Comparison of ENCODE assay signal across 10 mouse cellular contexts in the genomic region with DNA sequence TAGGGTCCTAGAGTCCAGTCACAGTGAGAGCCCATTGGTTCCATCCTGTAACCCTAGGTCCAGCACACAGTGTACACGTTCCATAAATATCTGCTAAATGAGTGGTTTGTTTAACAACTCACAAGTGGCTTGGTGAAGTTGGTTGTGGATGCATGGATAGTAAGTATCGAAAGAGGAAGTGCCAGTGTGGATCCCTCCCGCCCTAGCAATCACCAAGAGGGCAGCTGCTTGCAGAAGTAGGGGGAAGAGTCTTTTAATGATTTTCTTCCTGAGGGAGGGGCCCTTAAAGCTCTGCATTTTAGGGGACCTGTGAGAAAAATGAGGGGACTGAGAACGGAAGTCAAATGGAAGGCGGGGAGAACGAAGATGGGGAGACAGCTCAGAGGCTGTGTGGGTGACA. TPM values are rescaled to one million over a fixed set of nuclear protein-coding genes. Genes with fewer than 3 reads are reported as not detected.
DNase-seq lines count a peak whose midpoint lies in the region; ATAC-seq and TF ChIP-seq lines count a peak whose summit lies in the region.
"Had no signal": no experiment of that assay in that cellular context is flagged by ENCODE, and none has a peak within 500 bp of the region (broad histone marks: within the 10 kb centered on the region; RNA-seq: fewer than 3 reads in every experiment).

No protein-coding gene starts in this region.

- no peak overlapping the region for H3K27ac ChIP-seq in intestine, embryonic 15.5 days
- no peak overlapping the region for H3K27ac ChIP-seq in intestine, embryonic 16.5 days (ENCODE audit: low read length)
- peak overlapping the region; percentile 54 for H3K27ac ChIP-seq in bone marrow macrophage, adult 2 months (ENCODE audit: insufficient read depth, low read depth, low read length)
- no peak overlapping the region for H3K27ac ChIP-seq in hindbrain, postnatal 0 days
- no peak overlapping the region for H3K27ac ChIP-seq in midbrain, embryonic 15.5 days
- H3K27ac ChIP-seq: embryonic facial prominence, embryonic 12.5 days; heart, adult 2 months had no signal

- no peaks in the 10 kb centered on the region for H3K9me3 ChIP-seq in intestine, embryonic 15.5 days
- no peaks in the 10 kb centered on the region for H3K9me3 ChIP-seq in intestine, embryonic 16.5 days (ENCODE audit: control insufficient read depth, low read length)
- H3K9me3 ChIP-seq in hindbrain, postnatal 0 days (ENCODE audit: low read length) = no peaks in the 10 kb centered on the region
- H3K9me3 ChIP-seq in midbrain, embryonic 15.5 days = no peaks in the 10 kb centered on the region
- H3K9me3 ChIP-seq: embryonic facial prominence, embryonic 12.5 days had no signal

- ATAC-seq in intestine, embryonic 15.5 days = no peak
- ATAC-seq in intestine, embryonic 16.5 days = no peak
- ATAC-seq in hindbrain, postnatal 0 days = no peak
- ATAC-seq in midbrain, embryonic 15.5 days (replicated peaks) = no peak

- no peaks in the 10 kb centered on the region for H3K36me3 ChIP-seq in intestine, embryonic 15.5 days
- H3K36me3 ChIP-seq in intestine, embryonic 16.5 days (ENCODE audit: control insufficient read depth, insufficient read depth, low read length) = no peaks in the 10 kb centered on the region
- H3K36me3 ChIP-seq in hindbrain, postnatal 0 days (ENCODE audit: insufficient read depth, low read length) = peaks cover 6% of the 10 kb centered on the region; the same call in 1 of the 2 replicates
- H3K36me3 ChIP-seq in midbrain, embryonic 15.5 days (replicated peaks) = no peaks in the 10 kb centered on the region
- H3K36me3 ChIP-seq: embryonic facial prominence, embryonic 12.5 days had no signal

- TF ChIP-seq CTCF in bone marrow macrophage, adult 2 months (IDR thresholded peaks at IDR 0.05; ENCODE audit: low read depth, low read length) = no peak
- no peak for TF ChIP-seq CTCF in hindbrain, postnatal 0 days (IDR thresholded peaks at IDR 0.05; ENCODE audit: low read depth)

- no peak for TF ChIP-seq POLR2A in bone marrow macrophage, adult 2 months (IDR thresholded peaks at IDR 0.05; ENCODE audit: borderline replicate concordance, low read depth, low read length)

- H3K9ac ChIP-seq in intestine, embryonic 15.5 days = no peak overlapping the region
- no peak overlapping the region for H3K9ac ChIP-seq in intestine, embryonic 16.5 days (ENCODE audit: low read depth, low read length)
- no peak overlapping the region for H3K9ac ChIP-seq in hindbrain, postnatal 0 days (replicated peaks; ENCODE audit: low read length)
- no peak overlapping the region for H3K9ac ChIP-seq in midbrain, embryonic 15.5 days

- no peak for DNase-seq in hindbrain, postnatal 0 days (ENCODE audit: low spot score)
- DNase-seq in embryo, embryonic 9.5 days (ENCODE audit: extremely low spot score) = no peak
- no peak for DNase-seq in MN1 (ENCODE audit: low spot score)
- no peak for DNase-seq in cerebellum, postnatal 10 days

- WGBS in intestine, embryonic 15.5 days = 46% methylated on average over 6 of the region's 6 CpGs
- 54% methylated on average over 6 of the region's 6 CpGs for WGBS in intestine, embryonic 16.5 days
- WGBS in hindbrain, postnatal 0 days = 66% methylated on average over 6 of the region's 6 CpGs
- WGBS in midbrain, embryonic 15.5 days = 52% methylated on average over 6 of the region's 6 CpGs

- H3K4me3 ChIP-seq in intestine, embryonic 15.5 days (replicated peaks) = no peak overlapping the region
- H3K4me3 ChIP-seq in intestine, embryonic 16.5 days (ENCODE audit: low read length) = no peak overlapping the region
- H3K4me3 ChIP-seq in bone marrow macrophage, adult 2 months (ENCODE audit: insufficient read depth, low read length) = peak overlapping the region; percentile 83
- no peak overlapping the region; the same call in 1 of the 2 replicates for H3K4me3 ChIP-seq in hindbrain, postnatal 0 days (ENCODE audit: low read length)
- H3K4me3 ChIP-seq in midbrain, embryonic 15.5 days = 0 out of 2 replicates have a peak overlapping the region, but pooled peaks have one; percentile 59

- no peaks in the 10 kb centered on the region for H3K27me3 ChIP-seq in intestine, embryonic 15.5 days (replicated peaks)
- no peaks in the 10 kb centered on the region for H3K27me3 ChIP-seq in intestine, embryonic 16.5 days (replicated peaks; ENCODE audit: control insufficient read depth, insufficient read depth, low read length)
- H3K27me3 ChIP-seq in hindbrain, postnatal 0 days (ENCODE audit: insufficient read depth, low read length) = no peaks in the 10 kb centered on the region
- 0 out of 2 replicates have a peak, but pooled peaks cover 3% of the 10 kb centered on the region for H3K27me3 ChIP-seq in midbrain, embryonic 15.5 days (replicated peaks)

- H3K4me2 ChIP-seq in intestine, embryonic 15.5 days (replicated peaks) = 0 out of 2 replicates have a peak overlapping the region, but pooled peaks have one; percentile 22
- no peak overlapping the region for H3K4me2 ChIP-seq in intestine, embryonic 16.5 days (ENCODE audit: low read depth, low read length)
- H3K4me2 ChIP-seq in hindbrain, postnatal 0 days (ENCODE audit: low read depth, low read length) = peak overlapping the region; percentile 95
- H3K4me2 ChIP-seq in midbrain, embryonic 15.5 days = peak overlapping the region; percentile 83; the same call in 1 of the 2 replicates

- peaks cover 18% of the 10 kb centered on the region; the same call in 1 of the 2 replicates for H3K4me1 ChIP-seq in intestine, embryonic 15.5 days (replicated peaks)
- H3K4me1 ChIP-seq in intestine, embryonic 16.5 days (ENCODE audit: control insufficient read depth, insufficient read depth, low read length) = peaks cover 14% of the 10 kb centered on the region
- H3K4me1 ChIP-seq in bone marrow macrophage, adult 2 months (ENCODE audit: control insufficient read depth, insufficient read depth, low read length) = peaks cover 19% of the 10 kb centered on the region
- H3K4me1 ChIP-seq in hindbrain, postnatal 0 days (ENCODE audit: insufficient read depth, low read length) = peaks cover 3% of the 10 kb centered on the region; the same call in 1 of the 2 replicates
- H3K4me1 ChIP-seq in midbrain, embryonic 15.5 days = peaks cover 22% of the 10 kb centered on the region

RNA-seq across cellular contexts. Expression of a gene that starts 1.4 kb away (rescaled TPM):
- 8.7 and 9.7 TPM in 2 replicates for polyA plus RNA-seq in intestine, embryonic 15.5 days (2015; fragmentation: Nextera tagmentation; extraction: Ambion mirVana)
- polyA plus RNA-seq in intestine, embryonic 16.5 days (2015; fragmentation: Nextera tagmentation; extraction: Ambion mirVana) = 7.1 and 8.2 TPM in 2 replicates
- 40.5 and 41.7 TPM in 2 replicates for polyA plus RNA-seq in bone marrow macrophage, adult 2 months (2012; ENCODE audit: insufficient read depth, insufficient read length, missing spikeins)
- 73.2 and 77.4 TPM in 2 replicates for total RNA-seq in hindbrain, postnatal 0 days (2014; rRNA removed)
- 101 and 103 TPM in 2 replicates for polyA plus RNA-seq in hindbrain, postnatal 0 days (2015; fragmentation: Nextera tagmentation; extraction: Ambion mirVana)
- polyA plus RNA-seq in midbrain, embryonic 15.5 days (2015; fragmentation: Nextera tagmentation; extraction: Ambion mirVana) = 30.9 and 39.9 TPM in 2 replicates

RNA-seq across cellular contexts. Expression of a gene that starts 3.1 kb away (rescaled TPM):
- polyA plus RNA-seq in intestine, embryonic 15.5 days (2015; fragmentation: Nextera tagmentation; extraction: Ambion mirVana) = 15.3 and 15.7 TPM in 2 replicates
- polyA plus RNA-seq in intestine, embryonic 16.5 days (2015; fragmentation: Nextera tagmentation; extraction: Ambion mirVana) = 11.0 and 12.4 TPM in 2 replicates
- polyA plus RNA-seq in bone marrow macrophage, adult 2 months (2012; ENCODE audit: insufficient read depth, insufficient read length, missing spikeins) = 10.1 and 10.6 TPM in 2 replicates
- total RNA-seq in hindbrain, postnatal 0 days (2014; rRNA removed) = 9.9 and 10.3 TPM in 2 replicates
- 14.5 and 15.0 TPM in 2 replicates for polyA plus RNA-seq in hindbrain, postnatal 0 days (2015; fragmentation: Nextera tagmentation; extraction: Ambion mirVana)
- 13.8 and 15.0 TPM in 2 replicates for polyA plus RNA-seq in midbrain, embryonic 15.5 days (2015; fragmentation: Nextera tagmentation; extraction: Ambion mirVana)

RNA-seq across cellular contexts. Expression of a gene that starts 22.7 kb away (rescaled TPM):
- 203 and 231 TPM in 2 replicates for polyA plus RNA-seq in intestine, embryonic 15.5 days (2015; fragmentation: Nextera tagmentation; extraction: Ambion mirVana)
- polyA plus RNA-seq in intestine, embryonic 16.5 days (2015; fragmentation: Nextera tagmentation; extraction: Ambion mirVana) = 169 and 193 TPM in 2 replicates
- polyA plus RNA-seq in bone marrow macrophage, adult 2 months (2012; ENCODE audit: insufficient read depth, insufficient read length, missing spikeins) = 168 and 178 TPM in 2 replicates
- total RNA-seq in hindbrain, postnatal 0 days (2014; rRNA removed) = 64.7 and 77.8 TPM in 2 replicates
- 299 and 347 TPM in 2 replicates for polyA plus RNA-seq in hindbrain, postnatal 0 days (2015; fragmentation: Nextera tagmentation; extraction: Ambion mirVana)
- polyA plus RNA-seq in midbrain, embryonic 15.5 days (2015; fragmentation: Nextera tagmentation; extraction: Ambion mirVana) = 180 and 200 TPM in 2 replicates

RNA-seq across cellular contexts. Expression of a gene that starts 34.1 kb away (rescaled TPM):
- polyA plus RNA-seq in intestine, embryonic 15.5 days (2015; fragmentation: Nextera tagmentation; extraction: Ambion mirVana) = 1.1 and 1.4 TPM in 2 replicates
- 1.3 and 1.7 TPM in 2 replicates for polyA plus RNA-seq in intestine, embryonic 16.5 days (2015; fragmentation: Nextera tagmentation; extraction: Ambion mirVana)
- polyA plus RNA-seq in bone marrow macrophage, adult 2 months (2012; ENCODE audit: insufficient read depth, insufficient read length, missing spikeins) = 0.67 and 1.3 TPM in 2 replicates
- total RNA-seq in hindbrain, postnatal 0 days (2014; rRNA removed) = 3.6 and 3.8 TPM in 2 replicates
- polyA plus RNA-seq in hindbrain, postnatal 0 days (2015; fragmentation: Nextera tagmentation; extraction: Ambion mirVana) = 1.5 and 1.8 TPM in 2 replicates
- 2.6 TPM in 2 replicates for polyA plus RNA-seq in midbrain, embryonic 15.5 days (2015; fragmentation: Nextera tagmentation; extraction: Ambion mirVana)

Comparison
In these comparisons a context has a peak if more than half of its experiments do, and no peak if none do; other contexts are left out.
1. H3K4me3 ChIP-seq: peak in bone marrow macrophage, adult 2 months (single experiment) and midbrain, embryonic 15.5 days (single experiment); none in intestine, embryonic 15.5 days (single experiment), intestine, embryonic 16.5 days (single experiment) and hindbrain, postnatal 0 days (single experiment).